19 mouse cellular contexts compared by ENCODE assay signal in the genomic region with DNA sequence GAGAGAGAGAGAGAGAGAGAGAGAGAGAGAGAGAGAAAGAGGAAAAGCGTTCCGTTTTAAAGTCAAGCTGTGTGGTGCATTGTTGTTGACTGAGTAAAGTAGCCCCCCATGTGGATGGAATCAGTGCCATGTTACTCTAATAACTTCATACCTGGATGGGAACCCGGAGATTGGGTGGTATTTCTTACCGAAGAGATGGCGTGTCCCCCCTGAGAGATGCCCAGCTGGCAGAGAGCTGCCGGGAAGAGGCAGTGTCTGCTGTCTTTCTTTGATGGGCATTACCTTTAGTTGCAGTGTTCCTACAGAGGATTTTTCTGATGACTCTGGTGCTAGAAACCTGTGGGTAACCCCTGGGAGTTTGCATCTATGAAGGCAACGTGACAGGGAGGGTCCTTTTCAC. TPM values are rescaled to one million over a fixed set of nuclear protein-coding genes. Genes with fewer than 3 reads are reported as not detected.
"Had no signal": no experiment of that assay in that cellular context is flagged by ENCODE, and none has a peak within 500 bp of the region (broad histone marks: within the 10 kb centered on the region; RNA-seq: fewer than 3 reads in every experiment).

No protein-coding gene starts in this region.

- H3K36me3 ChIP-seq: limb, embryonic 13.5 days; midbrain, embryonic 12.5 days; neural tube, embryonic 13.5 days; stomach, embryonic 15.5 days had no signal

- H3K4me3 ChIP-seq: left cerebral cortex, adult 2 months; limb, embryonic 13.5 days; midbrain, embryonic 12.5 days; neural tube, embryonic 13.5 days; stomach, embryonic 15.5 days had no signal

- H3K4me1 ChIP-seq: limb, embryonic 13.5 days; midbrain, embryonic 12.5 days; neural tube, embryonic 13.5 days; stomach, embryonic 15.5 days had no signal

- H3K27ac ChIP-seq: left cerebral cortex, adult 2 months; limb, embryonic 13.5 days; liver, embryonic 14.5 days; midbrain, embryonic 12.5 days; neural tube, embryonic 13.5 days; stomach, embryonic 15.5 days had no signal

- H3K4me2 ChIP-seq: limb, embryonic 13.5 days; midbrain, embryonic 12.5 days; neural tube, embryonic 13.5 days; stomach, embryonic 15.5 days had no signal

- H3K9me3 ChIP-seq: limb, embryonic 13.5 days; midbrain, embryonic 12.5 days; neural tube, embryonic 13.5 days; stomach, embryonic 15.5 days had no signal

- H3K9ac ChIP-seq: limb, embryonic 13.5 days; liver, embryonic 14.5 days; midbrain, embryonic 12.5 days; neural tube, embryonic 13.5 days; stomach, embryonic 15.5 days had no signal

- H3K27me3 ChIP-seq: limb, embryonic 13.5 days; midbrain, embryonic 12.5 days; neural tube, embryonic 13.5 days; stomach, embryonic 15.5 days had no signal

- DNase-seq: kidney, adult 8-10 months; kidney, postnatal 25 days; lung, adult 18-20 months; right cerebral cortex, postnatal 14 days; thymus, adult 2 months; thymus, postnatal 25 days had no signal

RNA-seq across cellular contexts. Expression of gene Gk2, which starts 10.4 kb away (rescaled TPM):
- total RNA-seq: layer of hippocampus, postnatal 25 days; left cerebral cortex, adult 2 months; left cerebral cortex, postnatal 25 days; liver, adult 2 months; megakaryocyte-erythroid progenitor cell, adult 5-6 weeks had no signal
- polyA plus RNA-seq: kidney, embryonic 16.5 days; limb, embryonic 13.5 days; liver, adult 2 months; liver, embryonic 14.5 days; lung, embryonic 16.5 days; midbrain, embryonic 12.5 days; neural tube, embryonic 13.5 days; spleen, adult 2 months; stomach, embryonic 15.5 days had no signal
